Mouse (Mus musculus) midbrain, embryonic 11.5 days (tissue): ENCODE results near the gene Ryr3. TPM values are rescaled to one million over a fixed set of nuclear protein-coding genes. Genes with fewer than 3 reads are reported as not detected.

Experiments used
- ATAC-seq: fragments of 200-750 bp; cut with Nextera tagmentation; 2 replicates; pipeline ENCODE4 v1.8.0; 2017; ENCODE audit warnings: moderate TSS enrichment, moderate library complexity; ENCODE audit not compliant: low FRiP score
- DNase-seq: peaks from one replicate; pipeline ENCODE4 v3.0.0; 2015; ENCODE audit warnings: low spot score; ENCODE audit errors: missing footprints
- H3K27ac ChIP-seq: fragments of 300-500 bp; sonication (generic); 2 replicates; pipeline ENCODE4 v1.5.1; 2014; ENCODE audit warnings: low read depth, low read length
- H3K27me3 ChIP-seq: fragments of 300-500 bp; sonication (generic); 2 replicates; pipeline ENCODE4 v1.6.1; 2014; ENCODE audit warnings: mild to moderate bottlenecking, low read length, moderate library complexity, mixed read lengths; ENCODE audit not compliant: control insufficient read depth, insufficient read depth
- H3K36me3 ChIP-seq: fragments of 300-500 bp; sonication (generic); 2 replicates; pipeline ENCODE4 v1.6.1; 2014; ENCODE audit warnings: mild to moderate bottlenecking, low read length, moderate library complexity, mixed read lengths; ENCODE audit not compliant: control insufficient read depth, insufficient read depth
- H3K4me1 ChIP-seq: fragments of 300-500 bp; sonication (generic); 2 replicates; pipeline ENCODE4 v1.6.1; 2014; ENCODE audit warnings: low read length; ENCODE audit not compliant: control insufficient read depth, insufficient read depth
- H3K4me2 ChIP-seq: fragments of 300-500 bp; sonication (generic); 2 replicates; pipeline ENCODE4 v1.6.1; 2014; ENCODE audit warnings: mild to moderate bottlenecking, moderate library complexity
- H3K4me3 ChIP-seq: fragments of 300-500 bp; sonication (generic); 2 replicates; pipeline ENCODE4 v1.5.1; 2014; ENCODE audit warnings: low read depth, low read length
- H3K9ac ChIP-seq: fragments of 300-500 bp; sonication (generic); 2 replicates; pipeline ENCODE4 v1.6.1; 2014; ENCODE audit warnings: low read length
- H3K9me3 ChIP-seq: fragments of 300-500 bp; sonication (generic); 2 replicates; pipeline ENCODE4 v1.6.1; 2016; ENCODE audit warnings: low read length; ENCODE audit not compliant: control insufficient read depth
- WGBS: fragments of 180-500 bp; shearing (Covaris S2); extraction: QIAGEN DNeasy Blood & Tissue Kit; methylation state at CpG from one replicate; pipeline ENCODE4 v1.1.7; 2014; 5-methylcytosine and 5-hydroxymethylcytosine counted together
- polyA plus RNA-seq: library from polyadenylated mRNA; unstranded; fragments of >200 nt; fragmentation: Nextera tagmentation; extraction: Ambion mirVana; gene quantifications from 2 replicates; pipeline ENCODE4 v1.2.1, GENCODE M21; 2014

Gene Ryr3
- polyA plus RNA-seq, 1 experiment from 2014 or later, result 1.4 TPM

- H3K9me3 ChIP-seq, result no peaks in the 10 kb centered on the region
- no peaks in the 10 kb centered on the region for H3K36me3 ChIP-seq
- WGBS, result 47% methylated on average over 10 of the region's 10 CpGs
Measured at GRCm38 (mm10) chr2:112600222-112600621, 616.7 kb downstream of the Ryr3 start.

DNA sequence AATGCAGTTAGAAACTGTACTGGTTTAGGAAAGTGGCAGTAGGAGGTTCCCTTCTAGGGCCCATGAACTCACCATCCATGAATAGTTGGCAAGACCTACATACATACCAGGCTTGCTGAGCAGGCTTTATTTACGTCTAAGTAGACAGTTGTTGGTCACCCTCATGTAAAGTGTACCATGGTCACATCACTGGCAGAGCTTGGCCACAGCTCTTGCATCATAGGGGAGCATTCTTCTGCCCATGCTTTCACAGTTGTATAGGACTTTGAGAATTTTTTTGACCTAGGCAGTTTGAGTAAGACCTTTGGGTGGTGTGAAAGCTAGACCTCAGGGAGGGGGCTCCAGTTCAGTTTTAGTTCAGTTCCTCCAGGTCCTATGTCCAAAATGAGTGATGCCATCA, 619.8 kb downstream of the Ryr3 start:
- WGBS, result 89% methylated on average over 1 of the region's 1 CpGs
- Histone ChIP-seq H3K9ac (no peak overlapping the region), H3K9me3 (no peaks in the 10 kb centered on the region), H3K36me3 (no peaks in the 10 kb centered on the region), H3K4me3 (no peak overlapping the region), H3K4me1 (no peaks in the 10 kb centered on the region), H3K4me2 (no peak overlapping the region), H3K27me3 (no peaks in the 10 kb centered on the region), H3K27ac (no peak overlapping the region)
- DNase-seq (no peak), ATAC-seq (no peak)

More at GRCm38 (mm10) chr2:112600222-112600621, 616.7 kb downstream of the Ryr3 start:
- ATAC-seq (0 out of 2 replicates have a peak, but pooled peaks have one; percentile 9), DNase-seq (peak; percentile 82)
- H3K27ac ChIP-seq, result no peak overlapping the region
- no peak overlapping the region for H3K9ac ChIP-seq
- H3K27me3 ChIP-seq, result no peaks in the 10 kb centered on the region
- no peak overlapping the region for H3K4me3 ChIP-seq
- no peak overlapping the region for H3K4me2 ChIP-seq
- H3K4me1 ChIP-seq, result no peaks in the 10 kb centered on the region

DNA sequence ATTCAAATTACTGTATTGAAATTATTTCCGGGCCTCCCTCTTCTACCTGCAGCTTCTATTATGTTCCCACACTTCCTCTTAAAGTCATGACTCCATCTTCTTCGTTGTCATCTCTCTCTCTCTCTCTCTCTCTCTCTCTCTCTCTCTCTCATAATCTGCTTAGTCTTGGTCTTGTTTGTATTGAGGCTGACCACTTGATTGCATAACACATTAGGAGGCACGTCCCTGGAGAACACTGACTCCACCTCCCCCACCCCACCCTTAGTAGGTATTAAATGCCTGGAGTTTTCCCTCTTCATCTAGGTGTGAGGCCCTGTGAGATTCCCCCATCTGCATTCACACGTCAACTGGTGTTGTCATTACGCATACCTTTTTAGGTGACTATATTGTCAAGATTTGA, 620.5 kb downstream of the Ryr3 start:
- H3K36me3 ChIP-seq, result no peaks in the 10 kb centered on the region
- WGBS, result 71% methylated on average over 5 of the region's 5 CpGs

GRCm38 (mm10) chr2:112595807-112596206, 621.1 kb downstream of the Ryr3 start:
- Histone ChIP-seq H3K4me3 (no peak overlapping the region), H3K27me3 (no peaks in the 10 kb centered on the region), H3K9me3 (no peaks in the 10 kb centered on the region), H3K4me1 (no peaks in the 10 kb centered on the region), H3K9ac (no peak overlapping the region), H3K27ac (no peak overlapping the region), H3K4me2 (no peak overlapping the region), H3K36me3 (no peaks in the 10 kb centered on the region)
- ATAC-seq, result no peak
- DNase-seq, result no peak
- 86% methylated on average over 3 of the region's 3 CpGs for WGBS

More for the DNA sequence above, 620.5 kb downstream of the Ryr3 start:
- Histone ChIP-seq H3K9ac (no peak overlapping the region), H3K27me3 (no peaks in the 10 kb centered on the region), H3K9me3 (no peaks in the 10 kb centered on the region), H3K4me2 (no peak overlapping the region), H3K27ac (no peak overlapping the region), H3K4me3 (no peak overlapping the region), H3K4me1 (no peaks in the 10 kb centered on the region)
- ATAC-seq (no peak), DNase-seq (peak; percentile 26)

GRCm38 (mm10) chr2:112593781-112594180, 623.1 kb downstream of the Ryr3 start:
- WGBS, result 95% methylated on average over 2 of the region's 2 CpGs
- Histone ChIP-seq H3K4me1 (no peaks in the 10 kb centered on the region), H3K9ac (no peak overlapping the region), H3K27ac (no peak overlapping the region), H3K36me3 (no peaks in the 10 kb centered on the region), H3K4me2 (no peak overlapping the region), H3K9me3 (no peaks in the 10 kb centered on the region), H3K27me3 (no peaks in the 10 kb centered on the region), H3K4me3 (no peak overlapping the region)
- no peak for ATAC-seq
- no peak for DNase-seq

DNA sequence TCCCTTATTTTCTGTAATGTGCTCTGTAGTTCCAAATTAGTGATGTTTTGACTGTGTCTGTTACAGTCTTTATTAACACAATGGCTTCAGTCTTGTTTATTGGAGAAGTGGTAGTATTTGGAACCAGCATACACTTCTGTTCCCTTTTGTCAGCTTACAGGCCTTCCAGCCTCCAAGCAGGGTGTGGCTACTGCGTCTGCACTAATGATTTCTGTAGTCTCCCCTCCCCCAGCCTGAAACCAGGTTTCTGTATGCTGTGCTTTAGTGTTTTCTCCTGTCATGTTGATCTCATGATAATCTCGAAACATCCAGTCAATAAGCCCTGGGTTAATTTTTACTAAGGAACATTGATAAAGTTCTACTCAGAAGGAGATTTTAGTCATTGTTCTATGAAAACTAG, 623.6 kb downstream of the Ryr3 start:
- ATAC-seq (no peak), DNase-seq (no peak)
- Histone ChIP-seq H3K27me3 (no peaks in the 10 kb centered on the region), H3K4me1 (no peaks in the 10 kb centered on the region), H3K4me2 (no peak overlapping the region), H3K4me3 (no peak overlapping the region), H3K27ac (no peak overlapping the region), H3K9me3 (no peaks in the 10 kb centered on the region), H3K9ac (no peak overlapping the region), H3K36me3 (no peaks in the 10 kb centered on the region)
- WGBS, result 73% methylated on average over 2 of the region's 2 CpGs

DNA sequence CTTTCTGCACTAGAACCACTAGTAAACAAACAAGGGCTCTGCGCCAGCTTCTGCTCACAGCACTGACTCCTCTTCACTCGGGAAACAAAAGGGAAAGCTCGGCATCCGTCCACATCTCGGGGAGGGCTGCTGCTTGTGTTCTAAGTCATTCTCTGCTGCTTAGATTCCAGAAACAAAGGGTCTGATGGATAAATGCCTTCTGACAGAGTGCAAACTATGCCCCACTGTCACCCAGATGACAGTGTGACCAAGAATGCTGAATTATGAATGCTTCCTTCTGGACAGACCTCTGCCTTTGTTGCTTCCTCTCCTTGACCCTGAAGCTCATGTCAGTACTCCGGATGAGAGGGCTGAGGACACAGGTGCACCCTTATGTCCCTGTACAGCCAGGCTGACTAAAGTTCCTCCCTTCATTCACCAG, 625.4 kb downstream of the Ryr3 start:
- no peak overlapping the region for H3K4me2 ChIP-seq
- ATAC-seq (no peak), DNase-seq (peak; percentile 73)
- H3K4me1 ChIP-seq, result no peaks in the 10 kb centered on the region
- no peak overlapping the region for H3K9ac ChIP-seq
- 43% methylated on average over 6 of the region's 6 CpGs for WGBS
- H3K27ac ChIP-seq, result no peak overlapping the region
- H3K36me3 ChIP-seq, result no peaks in the 10 kb centered on the region
- no peaks in the 10 kb centered on the region for H3K27me3 ChIP-seq
- H3K4me3 ChIP-seq, result no peak overlapping the region
- no peaks in the 10 kb centered on the region for H3K9me3 ChIP-seq

DNA sequence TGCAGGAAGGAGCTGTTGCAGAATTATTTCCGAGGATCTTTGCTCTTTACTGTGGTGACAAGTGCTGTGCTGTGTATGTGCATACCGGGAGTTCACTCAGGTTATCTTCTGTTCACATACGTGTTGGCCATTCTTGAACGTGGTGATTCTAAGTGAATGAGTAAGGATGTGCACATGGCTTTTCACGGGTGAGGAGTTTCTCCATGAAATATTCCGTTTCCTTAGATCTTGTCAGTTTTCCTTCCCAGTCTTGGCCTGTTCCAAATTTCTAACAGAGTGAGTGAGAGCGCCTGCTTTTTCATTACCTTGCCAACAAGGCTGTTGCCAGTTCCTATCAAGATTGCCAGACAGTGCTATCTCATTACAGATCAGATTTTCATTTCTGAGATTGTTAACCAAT, 625.9 kb downstream of the Ryr3 start:
- Histone ChIP-seq H3K9ac (no peak overlapping the region), H3K36me3 (no peaks in the 10 kb centered on the region), H3K4me2 (no peak overlapping the region), H3K4me1 (no peaks in the 10 kb centered on the region), H3K4me3 (no peak overlapping the region), H3K27me3 (no peaks in the 10 kb centered on the region), H3K27ac (no peak overlapping the region), H3K9me3 (no peaks in the 10 kb centered on the region)
- WGBS, result 86% methylated on average over 7 of the region's 7 CpGs
- ATAC-seq, result no peak
- DNase-seq, result no peak
